Mouse (Mus musculus): ENCODE results near the gene Fzr1.

The Fzr1 gene

DNA sequence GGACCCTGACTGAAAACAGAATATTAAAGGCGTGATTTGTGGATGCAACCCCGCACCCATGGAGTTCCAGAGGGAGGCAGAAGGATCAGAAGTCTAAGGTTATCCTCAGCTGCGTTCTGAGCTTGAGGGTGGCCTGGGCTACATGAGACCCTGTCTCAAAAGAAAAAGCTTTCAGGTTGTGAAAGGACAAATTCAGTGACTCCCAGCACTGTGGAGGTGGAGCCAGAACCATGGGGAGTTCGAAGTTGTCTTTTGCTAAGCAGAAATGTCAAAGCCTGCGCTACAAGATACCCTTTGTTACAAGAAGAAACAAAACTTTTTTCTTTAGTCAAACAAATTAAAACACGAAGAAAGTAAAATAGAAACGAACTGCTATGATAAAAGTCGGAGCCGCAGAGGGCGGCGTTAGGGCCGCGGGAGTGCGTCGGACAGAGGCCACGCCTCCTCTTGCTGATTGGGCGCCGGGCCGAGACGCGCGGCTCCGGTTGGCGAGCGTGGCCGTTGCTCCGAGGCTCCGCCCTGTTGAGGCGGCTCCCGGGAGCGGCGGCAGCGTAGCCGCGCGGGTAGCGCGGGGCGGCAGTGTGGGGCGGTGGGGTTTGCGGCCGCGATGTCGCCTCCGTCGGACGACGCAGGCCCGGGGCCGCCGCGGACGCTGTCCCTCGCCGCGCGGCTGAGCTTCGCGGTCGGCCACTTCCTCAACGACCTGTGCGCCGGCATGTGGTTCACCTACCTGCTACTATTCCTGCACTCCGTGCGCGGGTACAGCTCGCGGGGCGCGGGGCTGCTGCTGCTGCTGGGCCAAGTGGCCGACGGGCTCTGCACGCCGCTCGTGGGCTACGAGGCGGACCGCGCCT lies 21.1 kb downstream of the Fzr1 start, which contains the start of gene Mfsd12:
Gene Mfsd12, plus strand, starts transcription at position 501 of the 854 bp plus-strand sequence.
- in situ Hi-C loops (cut with MboI, MseI) = no loop called here

DNA sequence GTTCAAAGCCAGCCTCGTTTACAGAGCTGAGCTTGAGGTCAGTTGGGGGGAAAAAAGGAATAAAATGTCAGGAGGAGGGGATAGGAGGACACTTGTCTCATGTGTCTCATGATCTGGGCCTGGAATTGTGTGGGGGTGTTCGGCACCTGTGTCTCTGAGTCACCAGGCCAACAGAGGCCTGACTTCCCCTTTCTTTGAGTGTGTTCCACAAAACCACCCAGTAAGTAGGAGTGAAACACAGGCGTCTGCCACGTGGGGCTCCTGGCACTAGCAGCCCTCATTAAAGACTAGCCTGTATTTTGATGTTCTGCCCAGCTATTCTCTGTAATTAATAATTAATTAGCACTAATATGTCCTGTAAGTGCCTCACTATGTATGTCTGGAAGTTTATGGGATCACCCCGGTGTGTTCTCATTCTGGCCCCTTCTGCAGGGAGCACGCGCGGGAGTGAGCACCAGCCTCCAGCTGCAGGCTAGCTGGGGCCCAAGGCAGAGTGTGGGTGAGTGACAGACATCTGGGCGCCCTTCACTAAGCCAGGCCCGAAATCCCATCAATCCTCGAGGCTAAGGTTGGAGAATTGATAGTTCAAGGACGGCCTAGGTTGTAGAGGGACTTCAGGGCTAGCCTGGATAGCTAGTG lies 21.8 kb downstream of the Fzr1 start:
- in situ Hi-C loops (cut with MboI, MseI) = no loop called here

DNA sequence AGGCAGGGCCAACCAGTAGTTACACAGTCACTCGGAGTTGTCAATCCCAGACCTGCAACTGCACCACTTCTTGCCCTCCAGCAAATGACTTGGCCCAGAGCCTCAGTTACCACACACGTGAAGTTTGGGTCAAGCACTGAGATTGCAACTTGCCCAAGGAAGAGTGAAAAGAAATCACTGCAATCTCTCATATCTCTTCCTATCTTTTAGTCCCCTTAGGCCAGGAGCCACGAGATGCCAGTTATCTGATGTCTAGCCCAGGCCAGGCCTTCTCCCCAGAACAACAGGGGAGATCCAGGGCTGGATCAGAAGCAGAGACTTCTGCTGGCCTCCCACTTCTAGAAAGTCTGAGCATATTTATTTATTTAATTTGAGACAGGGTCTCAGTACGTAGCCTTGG lies 22.8 kb downstream of the Fzr1 start:
- in situ Hi-C loops (cut with MboI, MseI) = no loop called here

DNA sequence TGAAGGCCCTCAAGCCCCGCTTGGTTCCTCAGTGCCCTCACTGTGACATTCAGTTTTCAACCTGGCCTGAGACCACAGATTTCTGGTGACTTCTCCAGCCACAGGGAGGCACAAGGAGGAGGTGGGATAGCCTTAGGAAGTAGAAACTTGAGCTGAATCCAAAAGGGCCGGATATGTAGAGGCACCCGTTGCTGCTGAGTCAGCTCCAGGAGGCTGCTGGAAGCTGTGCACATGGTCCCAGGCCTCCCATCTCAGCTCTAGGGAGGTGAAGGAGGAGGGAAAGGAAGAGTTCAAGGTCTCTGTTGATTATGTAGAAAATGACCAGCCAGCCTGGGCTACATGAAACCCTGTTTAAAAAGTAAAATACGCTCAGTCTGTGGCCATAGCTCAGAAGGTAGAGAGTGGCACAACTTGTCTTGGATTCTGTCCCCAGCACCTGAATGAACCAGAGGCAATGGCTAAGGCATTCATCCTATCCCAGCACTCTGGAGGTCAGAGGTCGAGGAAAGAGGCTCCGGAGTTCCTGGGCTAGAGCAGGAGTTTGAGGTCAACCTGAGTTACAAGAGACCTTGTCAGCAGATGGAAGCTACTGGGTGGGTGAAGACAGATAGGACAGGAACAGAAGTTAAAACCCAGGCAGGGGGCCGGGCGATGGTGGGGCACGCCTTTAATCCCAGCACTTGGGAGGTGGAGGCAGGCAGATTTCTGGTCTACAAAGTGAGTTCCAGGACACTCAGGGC lies 23.4 kb downstream of the Fzr1 start:
- in situ Hi-C loops (cut with MboI, MseI) = no loop called here

DNA sequence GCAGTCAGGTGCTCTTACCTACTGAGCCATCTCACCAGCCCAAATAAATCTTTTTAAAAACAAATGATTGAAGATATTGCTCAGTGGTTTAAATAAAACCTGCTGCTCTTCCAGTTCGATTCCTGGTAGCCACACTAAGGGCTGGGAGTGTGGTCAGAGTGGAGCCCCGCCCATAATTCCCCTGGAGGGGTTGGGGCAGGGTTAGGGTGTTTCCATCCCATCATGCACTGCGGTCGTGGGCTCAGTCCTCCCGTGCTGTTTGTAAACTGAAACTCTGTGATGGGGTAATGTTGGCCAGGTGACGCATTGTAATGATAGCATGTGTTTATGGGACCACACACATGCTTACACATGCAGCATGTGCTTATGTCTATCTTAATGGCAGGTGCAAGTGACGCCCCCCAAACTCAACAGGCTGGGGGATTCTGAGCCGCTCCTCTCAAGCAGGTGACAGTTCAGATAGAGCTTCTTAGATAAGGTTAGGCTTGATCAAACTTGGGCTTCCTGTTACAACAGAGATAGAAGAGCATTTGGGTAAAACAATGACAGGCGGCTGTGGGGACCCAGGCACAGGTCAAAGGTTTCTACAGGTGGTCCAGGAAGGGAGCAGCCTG lies 26.5 kb downstream of the Fzr1 start:
- in situ Hi-C loops (cut with MboI, MseI) = no loop called here

DNA sequence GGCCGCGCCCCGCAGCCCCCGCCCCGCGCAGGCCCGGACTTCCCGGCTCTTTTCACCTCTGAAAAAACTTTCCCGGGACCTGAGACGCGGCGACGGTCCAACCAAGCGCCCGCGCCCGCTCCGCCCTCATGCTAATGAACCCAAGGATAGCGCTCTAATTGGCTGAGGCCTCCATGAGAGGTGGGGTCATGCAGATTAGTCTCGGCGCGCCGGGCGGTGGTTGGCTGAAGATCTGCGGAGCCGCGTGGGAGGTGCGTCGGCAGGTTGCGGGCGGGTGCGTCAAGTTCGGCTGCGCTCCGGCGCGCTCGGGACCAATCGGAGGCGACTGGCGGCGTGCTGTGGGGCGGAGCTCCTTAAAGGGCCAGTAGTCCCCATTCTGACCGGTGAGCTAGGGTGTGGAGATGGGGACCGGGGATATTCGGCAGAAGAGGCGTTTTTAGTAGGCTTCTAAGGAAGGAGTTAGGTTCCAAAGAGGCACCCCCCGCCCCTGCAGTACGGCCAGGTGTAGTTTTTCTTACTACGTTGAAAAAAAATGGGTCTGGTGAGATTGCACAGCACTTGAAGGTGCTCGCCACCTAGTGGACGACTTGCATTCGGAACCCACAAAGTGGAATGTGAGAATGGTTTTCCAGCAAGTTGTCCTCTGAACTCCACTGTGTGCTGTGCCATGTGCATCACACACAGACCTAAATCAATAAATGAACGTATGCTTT lies 27.8 kb downstream of the Fzr1 start, which contains the start of gene Hmg20b:
Gene Hmg20b, minus strand, starts transcription at position 130 of the 713 bp plus-strand sequence.
- in situ Hi-C loops (cut with MboI, MseI) = no loop called here

DNA sequence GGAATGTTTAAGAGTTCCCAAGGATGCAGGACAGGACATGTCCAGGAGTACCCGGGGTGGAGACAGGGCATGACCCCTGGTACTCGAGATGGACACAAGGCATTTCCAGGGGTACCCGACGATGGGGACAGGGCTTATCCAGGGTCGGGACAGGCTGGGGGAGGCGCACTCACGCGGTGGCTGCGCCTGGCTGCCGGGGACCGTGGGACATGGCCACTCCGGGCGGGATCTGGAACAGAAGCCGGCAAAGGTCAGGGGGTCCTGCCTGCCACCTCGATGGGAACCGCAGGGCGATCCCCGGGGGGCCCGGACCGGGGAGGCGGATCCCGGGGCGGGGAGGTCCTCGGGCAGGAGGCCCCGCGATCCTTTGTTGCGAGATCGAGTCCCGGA lies 28.4 kb downstream of the Fzr1 start:
- in situ Hi-C loops (cut with MboI, MseI) = loop anchor here (5.0 kb wide), 1 partner anchor 63 kb away; no protein-coding TSS in a partner anchor

DNA sequence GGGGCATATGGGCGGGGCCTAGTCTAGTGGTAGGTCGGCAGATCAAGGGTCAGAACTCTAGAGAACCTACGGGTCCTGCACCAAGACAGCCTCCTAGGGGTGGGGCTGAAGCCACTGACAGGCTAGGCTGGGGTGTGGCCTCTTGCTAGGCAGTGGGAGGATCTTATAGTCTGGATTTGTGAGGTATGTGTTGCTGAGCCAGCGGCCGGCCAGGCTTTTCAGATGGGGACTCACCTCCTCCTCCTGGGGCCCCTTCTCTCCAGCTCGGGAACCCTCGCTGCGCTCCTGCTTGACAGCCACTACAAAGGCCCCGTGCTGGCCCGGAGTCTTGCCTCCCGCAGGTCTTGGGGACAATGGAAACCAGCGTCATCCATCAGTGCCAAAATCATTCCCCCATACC lies 29.2 kb downstream of the Fzr1 start:
- in situ Hi-C loops (cut with MboI, MseI) = loop anchor here (5.0 kb wide), 1 partner anchor 62 kb away; no protein-coding TSS in a partner anchor

DNA sequence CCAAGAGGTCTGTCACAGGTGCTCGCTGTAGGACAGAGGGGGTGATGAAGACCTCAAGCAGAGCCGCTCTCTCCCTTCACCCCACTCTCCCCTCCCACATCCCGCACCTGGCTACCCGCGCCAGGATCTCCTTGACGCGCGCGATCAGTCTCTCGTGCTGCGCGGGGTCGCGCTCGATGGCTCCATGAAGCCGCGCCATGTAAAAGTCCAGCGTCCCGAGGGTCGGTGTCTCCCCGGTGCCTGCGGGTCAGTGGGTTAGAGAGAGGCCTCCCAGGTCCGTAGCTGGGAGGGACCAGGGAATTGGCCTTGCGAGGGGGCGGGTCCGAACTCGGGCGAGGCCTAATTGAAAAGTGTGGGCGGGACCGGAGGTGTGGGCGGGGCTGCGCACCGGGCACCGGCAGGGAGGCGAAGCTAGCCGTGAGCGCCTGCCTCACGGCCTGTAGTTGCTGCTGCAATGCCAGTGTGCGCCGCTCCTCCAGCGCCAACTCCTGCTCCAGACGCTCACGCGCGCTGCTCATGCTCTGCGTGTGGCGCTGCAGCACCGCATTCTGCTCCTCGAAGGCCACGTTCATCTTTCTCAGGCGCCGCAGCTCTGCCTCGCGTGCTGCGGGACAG lies 31.8 kb downstream of the Fzr1 start:
- in situ Hi-C loops (cut with MboI, MseI) = loop anchor here (5.0 kb wide), 1 partner anchor 59 kb away; no protein-coding TSS in a partner anchor

DNA sequence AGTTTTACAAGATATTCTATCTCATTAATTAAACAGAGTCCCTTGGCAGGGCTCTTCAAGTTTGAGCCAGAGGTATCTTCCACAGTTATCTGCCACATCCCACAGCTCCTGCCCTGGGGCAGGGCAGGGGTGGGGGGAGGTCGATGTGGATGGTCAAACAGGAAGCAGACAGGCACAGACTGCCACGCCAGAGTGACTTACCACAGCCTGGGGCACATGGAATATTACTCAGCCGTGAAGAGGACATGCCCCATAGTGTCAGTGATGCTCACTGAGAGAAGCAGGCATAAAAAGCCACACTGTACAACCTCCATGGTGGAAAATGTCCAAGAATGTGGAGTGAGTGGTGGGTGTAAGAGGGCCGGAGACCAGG lies 33.2 kb downstream of the Fzr1 start:
- in situ Hi-C loops (cut with MboI, MseI) = loop anchor here (5.0 kb wide), 1 partner anchor 58 kb away; no protein-coding TSS in a partner anchor

DNA sequence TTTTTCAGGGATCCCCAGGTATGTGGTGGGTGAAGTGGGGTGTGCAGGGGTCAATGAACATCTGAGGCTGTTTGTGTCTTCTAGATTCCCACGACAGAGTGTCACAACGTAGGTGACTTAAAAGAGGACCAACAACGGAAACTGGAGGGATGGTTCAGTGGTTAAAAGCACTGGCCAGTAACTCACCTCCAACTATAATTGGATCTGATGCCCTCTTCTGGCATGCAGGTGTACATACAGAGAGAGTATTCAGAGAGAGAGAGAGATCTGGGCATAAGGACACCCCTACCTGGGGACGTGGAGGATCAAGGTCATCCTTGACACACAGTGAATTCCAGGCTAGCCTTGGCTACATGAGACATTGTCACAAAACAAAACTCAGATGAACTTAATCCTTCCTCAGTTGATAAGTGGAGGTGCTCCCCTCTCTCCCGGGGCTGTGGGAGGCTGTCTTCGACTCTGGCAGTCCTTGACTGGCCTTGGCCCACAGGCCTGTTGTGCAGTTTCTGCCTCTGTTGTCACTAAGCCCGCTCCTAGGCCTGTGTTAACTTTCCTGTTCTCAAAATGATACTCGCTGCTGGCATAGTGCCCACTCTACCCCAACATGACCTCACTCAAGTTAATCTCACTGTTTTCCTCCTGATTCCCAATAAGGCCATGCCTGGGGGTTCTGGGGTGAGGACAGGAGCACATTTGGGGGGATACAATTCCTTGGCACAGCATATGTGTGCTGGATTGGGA lies 33.7 kb downstream of the Fzr1 start:
- in situ Hi-C loops (cut with MboI, MseI) = loop anchor here (5.0 kb wide), 1 partner anchor 57 kb away; no protein-coding TSS in a partner anchor

DNA sequence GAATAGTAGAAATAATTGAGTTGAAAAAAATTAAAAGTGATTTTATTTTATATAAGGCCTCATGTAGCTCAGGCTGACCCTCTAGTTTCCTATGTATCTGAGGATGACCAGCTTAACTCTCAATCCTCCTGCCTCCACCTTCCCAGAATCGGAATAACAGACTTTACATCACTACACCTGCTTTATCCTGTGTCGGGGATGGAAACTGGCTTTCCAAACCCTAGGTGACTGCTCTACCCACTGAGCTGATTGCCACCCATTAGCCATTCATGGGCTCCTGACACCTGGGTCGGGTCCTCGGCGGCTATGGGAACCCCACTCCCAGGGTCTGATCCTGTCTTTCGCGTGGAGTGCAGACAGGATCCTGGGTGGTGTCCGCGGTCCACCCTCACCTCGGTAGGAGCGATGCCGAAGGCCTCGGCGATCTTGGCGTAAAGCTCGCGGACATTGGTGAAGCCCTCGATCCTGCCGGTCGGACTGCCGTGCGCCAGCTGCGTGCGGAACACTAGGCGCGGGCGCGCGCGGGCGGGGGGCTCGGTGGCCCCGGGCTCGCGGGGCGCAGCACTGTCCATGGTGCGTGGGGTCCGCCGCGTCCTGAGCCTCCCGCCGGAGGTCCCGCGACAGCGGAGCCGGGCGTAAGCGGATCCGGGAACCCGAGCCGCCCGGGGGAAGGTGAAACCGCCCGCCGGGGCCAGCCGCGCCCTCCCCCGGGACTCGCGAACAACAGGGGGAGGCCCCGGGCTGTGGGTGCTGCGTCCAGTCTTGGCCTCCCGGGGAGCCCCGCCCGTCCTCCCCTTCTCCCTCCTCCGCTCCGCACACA lies 35.4 kb downstream of the Fzr1 start, which contains the start of gene Gipc3:
Gene Gipc3, minus strand, starts transcription at position 581 of the 820 bp plus-strand sequence.
- in situ Hi-C loops (cut with MboI, MseI) = no loop called here

DNA sequence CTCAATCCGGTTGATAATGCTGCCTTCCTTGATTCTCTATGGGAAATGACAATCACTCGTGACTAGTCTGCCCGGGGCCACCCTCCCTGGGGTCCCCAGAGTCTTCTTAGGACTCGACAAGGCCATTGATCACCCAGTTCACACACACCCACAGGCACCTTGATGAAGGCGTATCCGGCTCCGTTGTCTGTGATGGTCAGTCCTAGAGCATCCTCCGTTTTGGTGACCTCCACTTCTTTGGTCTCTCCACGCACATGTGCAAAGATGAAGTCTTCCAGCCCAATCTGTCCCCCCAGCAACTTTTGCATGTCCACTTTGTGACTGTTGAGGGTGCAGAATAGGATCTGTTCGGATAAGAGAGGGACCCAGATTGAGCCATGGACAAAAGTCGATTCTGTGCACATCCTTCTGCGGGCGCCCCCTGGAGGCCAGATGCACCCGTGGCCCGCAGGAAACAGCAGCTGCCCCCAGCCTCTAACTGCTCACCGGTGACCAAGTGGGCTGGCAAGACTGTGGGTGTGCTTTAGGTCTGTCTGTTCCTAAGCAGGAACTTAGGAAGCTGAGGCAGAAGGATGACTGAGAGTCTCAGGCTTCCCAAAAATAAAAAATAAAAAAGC lies 36.9 kb downstream of the Fzr1 start:
- in situ Hi-C loops (cut with MboI, MseI) = no loop called here

DNA sequence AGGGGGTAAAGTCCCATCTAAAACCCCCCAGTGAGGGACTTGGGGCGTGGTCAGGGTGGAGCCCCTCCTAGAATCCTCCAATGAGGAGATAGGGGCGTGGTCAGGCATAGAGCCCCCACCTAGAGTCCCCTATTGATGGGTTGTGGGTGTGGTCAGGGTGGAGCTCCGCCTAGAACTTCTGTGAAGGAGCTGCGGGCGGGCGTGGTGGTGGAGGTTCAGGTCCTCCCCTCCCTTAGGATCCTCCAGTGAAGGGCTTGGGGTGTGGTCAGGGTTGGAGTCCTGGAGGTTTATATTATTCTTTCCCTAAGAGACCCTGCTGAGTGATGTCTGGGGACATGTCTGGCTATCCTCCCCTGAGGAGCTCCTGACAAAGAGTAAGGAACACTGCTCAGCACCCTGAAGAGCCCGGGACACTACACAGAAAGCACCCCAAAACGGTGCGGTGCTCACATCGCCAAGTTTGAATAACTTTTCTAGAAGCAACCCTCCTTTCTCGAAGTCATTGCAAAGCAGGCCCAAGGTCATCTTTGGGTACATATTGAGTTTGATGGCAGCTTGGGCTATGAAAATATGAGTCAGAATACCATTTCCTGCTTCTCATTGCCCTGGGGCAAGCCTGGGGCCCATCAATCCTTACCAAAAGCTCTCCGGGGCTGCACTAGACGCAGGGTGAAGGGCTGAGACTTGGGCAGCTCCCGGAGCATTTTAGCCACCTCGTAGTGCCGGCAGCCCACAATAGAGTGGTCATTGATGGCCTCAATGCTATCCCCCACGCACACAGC lies 37.6 kb downstream of the Fzr1 start:
- in situ Hi-C loops (cut with MboI, MseI) = no loop called here

DNA sequence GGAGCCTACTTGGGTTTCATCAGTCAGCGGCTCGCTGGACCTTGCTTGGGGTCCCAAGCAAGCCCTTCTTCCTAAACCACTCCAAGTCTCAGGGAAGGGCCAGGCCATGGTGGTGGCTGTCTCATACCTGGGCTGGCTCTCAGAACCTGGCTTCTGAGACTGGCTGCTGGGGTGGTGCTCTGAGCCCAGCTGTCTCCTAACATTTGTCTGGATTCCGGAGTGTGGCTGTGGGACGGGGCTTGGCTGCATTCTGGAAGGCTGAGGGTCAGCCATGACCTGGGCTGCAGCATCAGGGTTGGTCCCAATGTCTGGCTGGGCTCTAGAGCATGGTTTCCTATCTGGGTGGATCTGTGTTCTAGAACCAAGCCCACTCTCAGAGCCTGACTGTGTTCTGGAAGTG lies 41.8 kb downstream of the Fzr1 start:
- in situ Hi-C loops (cut with MboI, MseI) = no loop called here

DNA sequence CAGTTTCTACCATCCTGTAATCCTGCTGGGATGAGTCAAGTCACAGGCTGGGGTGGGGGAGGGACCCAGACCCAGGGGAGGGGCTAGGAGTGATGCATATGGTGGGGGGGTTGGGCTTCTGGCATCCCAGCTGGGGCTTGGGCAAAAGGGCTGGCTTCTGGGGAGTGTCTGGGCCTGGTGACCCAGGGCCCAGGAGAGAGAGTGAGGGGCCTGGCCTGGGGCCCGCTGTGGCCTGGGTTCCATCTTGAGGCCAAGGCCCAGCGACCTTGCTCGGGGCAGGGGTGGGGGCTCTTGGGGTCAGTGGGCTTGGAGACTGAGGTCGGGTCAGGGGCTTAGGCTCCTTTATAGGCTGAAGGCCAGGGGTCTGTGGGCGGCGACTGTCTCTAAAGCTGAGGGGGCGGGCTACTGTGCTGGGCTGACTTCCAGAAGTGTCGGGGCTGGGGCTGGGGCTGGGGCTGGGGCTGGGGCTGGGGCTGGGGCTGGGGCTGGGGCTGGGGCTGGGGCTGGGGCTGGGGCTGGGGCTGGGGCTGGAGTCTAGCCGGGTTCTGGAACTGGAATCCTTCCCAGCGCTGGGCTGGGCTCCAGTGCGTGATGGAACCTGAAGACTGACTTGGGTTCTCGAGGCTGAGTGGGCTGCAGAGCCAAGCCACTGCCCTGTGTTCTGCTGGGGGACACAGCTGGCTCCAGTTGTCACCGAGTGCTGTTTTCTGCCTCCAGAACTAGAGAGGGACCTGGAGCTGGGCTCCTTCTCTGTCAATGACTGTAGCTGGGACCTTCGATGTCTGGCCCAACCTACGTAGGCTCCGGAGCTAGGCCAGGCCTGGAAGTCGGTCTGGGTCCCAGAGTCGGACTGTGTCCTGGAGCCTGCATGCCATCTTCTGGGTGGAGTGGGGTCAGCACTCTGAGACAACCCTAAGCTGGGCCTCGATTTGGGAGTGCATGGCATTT lies 42.6 kb downstream of the Fzr1 start:
- in situ Hi-C loops (cut with MboI, MseI) = no loop called here
